Mouse (Mus musculus): ENCODE measurements at regions not wholly inside any gene's neighbourhood (a gene's known extent, or its start where the extent isn't known, plus 50 kb on each side); places are given as distances from the start of the nearest gene placed in this dataset.

- peak; percentile 46 for DNase-seq
Observed at GRCm38 (mm10) chr13:54285968-54286367, 85.2 kb upstream of the Cplx2 start.

- no peak for DNase-seq
Observed at GRCm38 (mm10) chr13:54286616-54287015, 84.5 kb upstream of the Cplx2 start.

GRCm38 (mm10) chr13:54290066-54290465 lies 81.1 kb upstream of the Cplx2 start:
- DNase-seq = no peak

- DNase-seq = no peak
Observed at GRCm38 (mm10) chr13:54292394-54292793, 78.8 kb upstream of the Cplx2 start.

- no peak for DNase-seq
Observed at GRCm38 (mm10) chr13:54293006-54293405, 78.1 kb upstream of the Cplx2 start.

- DNase-seq = no peak
Observed at GRCm38 (mm10) chr13:54295475-54296259, 75.5 kb upstream of the Cplx2 start.

- no peak for DNase-seq
Observed at GRCm38 (mm10) chr13:54296260-54296555, 74.9 kb upstream of the Cplx2 start.

- no peak for DNase-seq
Observed at GRCm38 (mm10) chr13:54298851-54299250, 72.3 kb upstream of the Cplx2 start.

GRCm38 (mm10) chr13:54299295-54299694 lies 71.9 kb upstream of the Cplx2 start:
- DNase-seq = no peak

- no peak for DNase-seq
Observed at GRCm38 (mm10) chr13:54301110-54301509, 70.0 kb upstream of the Cplx2 start.

GRCm38 (mm10) chr13:54301677-54302076 lies 69.5 kb upstream of the Cplx2 start:
- no peak for DNase-seq

GRCm38 (mm10) chr13:54302351-54303070 lies 68.6 kb upstream of the Cplx2 start:
- DNase-seq = peak; percentile 52

- DNase-seq = peak; percentile 80
Observed at GRCm38 (mm10) chr13:54303071-54303924, 67.9 kb upstream of the Cplx2 start.

GRCm38 (mm10) chr13:54304251-54304650 lies 66.9 kb upstream of the Cplx2 start:
- no peak for DNase-seq

GRCm38 (mm10) chr13:54308591-54308990 lies 62.6 kb upstream of the Cplx2 start:
- DNase-seq = no peak

- DNase-seq = no peak
Observed at GRCm38 (mm10) chr13:54309354-54309753, 61.8 kb upstream of the Cplx2 start.

GRCm38 (mm10) chr13:54310144-54310543 lies 61.0 kb upstream of the Cplx2 start:
- DNase-seq = no peak

GRCm38 (mm10) chr13:54311327-54312026 lies 59.7 kb upstream of the Cplx2 start:
- no peak for DNase-seq

GRCm38 (mm10) chr13:54312405-54313185 lies 58.6 kb upstream of the Cplx2 start:
- DNase-seq = no peak

- no peak for DNase-seq
Observed at GRCm38 (mm10) chr13:54315333-54315732, 55.8 kb upstream of the Cplx2 start.

GRCm38 (mm10) chr13:54316907-54317306 lies 54.2 kb upstream of the Cplx2 start:
- DNase-seq = no peak

GRCm38 (mm10) chr13:54318161-54318560 lies 53.0 kb upstream of the Cplx2 start:
- no peak for DNase-seq
